Mouse (Mus musculus): ENCODE data around the gene Gfy.
"Not testable (repeated sequence)": the region's sequence is repeated elsewhere in the genome, so short reads cannot be mapped to it uniquely, and the experiment has no call there.

GRCm38 (mm10) chr7:45153052-45153451, 26.3 kb downstream of the Gfy start:
- TF ChIP-seq CTCF (IDR thresholded peaks at IDR 0.05; ENCODE audit: control insufficient read depth, insufficient read depth, low read length); POLR2A (IDR thresholded peaks at IDR 0.05; ENCODE audit: borderline replicate concordance, control insufficient read depth, low read depth, low read length): not testable (repeated sequence)

All from bone marrow, adult 2 months (tissue).